Mouse (Mus musculus) c-Kit-positive CD71-positive TER-119-positive erythroid progenitor cells, embryonic 14.5 days (primary cell): Measurements from ENCODE around the gene Rsf1.

ENCODE experiments used
- DNase-seq: peaks from one replicate; pipeline ENCODE4 v3.0.0-alpha.2; 2013; ENCODE audit warnings: low spot score

The Rsf1 gene

DNA sequence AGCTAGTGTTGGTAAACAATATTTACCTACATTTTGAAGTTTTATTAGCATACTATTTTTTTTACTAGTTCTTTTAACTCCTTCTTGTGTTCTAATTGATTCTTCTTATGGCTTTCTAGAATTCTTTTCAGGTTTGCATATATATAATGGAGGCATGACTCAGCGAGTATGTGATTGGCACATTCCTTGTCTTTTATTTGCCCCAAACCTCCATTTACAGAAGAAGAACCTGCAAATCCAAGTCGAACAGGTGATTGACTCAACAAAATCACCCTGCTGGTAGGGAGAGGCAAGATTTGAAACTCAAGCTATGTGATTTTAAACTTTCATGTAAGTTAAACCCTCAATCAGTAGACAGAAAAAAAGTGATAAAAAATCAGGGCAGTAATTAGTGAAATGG, 51.6 kb downstream of the Rsf1 start:
- no peak for DNase-seq

DNA sequence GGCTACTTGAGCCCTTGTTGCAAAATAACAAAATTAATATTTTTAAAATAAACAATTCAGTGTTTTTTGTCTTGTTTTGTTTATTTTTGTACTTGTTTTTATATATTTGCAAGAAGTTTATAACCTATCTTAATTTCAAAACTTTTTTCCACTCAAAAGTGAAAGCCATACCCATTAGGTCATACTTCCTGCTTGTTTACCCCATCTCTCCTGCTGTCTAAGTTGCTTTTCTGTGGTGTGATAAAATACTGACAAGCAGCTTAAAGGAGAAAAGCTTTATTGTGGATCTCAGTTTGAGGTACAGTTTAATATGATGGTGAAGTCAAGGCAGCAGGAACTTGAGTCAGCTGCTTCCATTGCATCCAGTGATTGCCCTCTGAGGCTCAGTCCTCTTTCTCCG, 53.2 kb downstream of the Rsf1 start:
- DNase-seq, result no peak

DNA sequence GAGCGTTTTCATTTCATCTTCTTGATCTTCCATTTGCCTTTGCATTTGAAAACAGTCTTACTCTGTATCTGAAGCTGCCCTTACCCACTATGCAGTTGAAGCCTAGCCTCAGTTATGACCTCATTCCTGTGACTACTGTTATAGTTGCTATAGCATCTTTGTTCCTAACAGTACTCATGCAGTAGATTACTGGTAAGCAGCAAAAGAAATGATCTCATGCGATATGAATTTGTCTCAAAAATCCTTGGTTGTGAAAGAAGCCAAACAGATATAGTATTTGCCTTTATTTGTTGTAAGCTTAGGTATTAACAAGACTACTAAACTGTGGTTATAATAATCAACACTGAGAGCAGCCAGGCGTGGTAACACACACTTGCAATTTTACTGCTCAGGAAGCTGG, 65.4 kb downstream of the Rsf1 start:
- no peak for DNase-seq

DNA sequence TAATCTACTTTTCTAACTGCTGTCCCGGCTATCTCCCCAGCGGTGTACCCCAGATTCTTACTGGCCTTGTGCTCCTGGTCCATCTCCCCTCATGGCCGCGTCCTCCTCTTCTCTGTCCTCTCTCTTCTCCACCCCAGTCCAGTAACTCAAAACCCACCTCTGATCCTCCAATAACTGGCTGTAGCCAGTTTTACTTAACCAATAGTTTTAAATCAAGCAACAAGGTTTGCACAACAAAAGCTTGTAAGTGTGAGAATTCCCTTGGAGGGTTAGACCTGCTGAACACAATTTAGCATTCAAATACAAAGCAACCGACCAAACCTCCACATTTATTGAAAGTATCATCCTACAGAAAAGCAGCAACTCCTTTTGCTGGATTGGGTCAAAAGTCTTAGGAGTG, 68.0 kb downstream of the Rsf1 start:
- no peak for DNase-seq

DNA sequence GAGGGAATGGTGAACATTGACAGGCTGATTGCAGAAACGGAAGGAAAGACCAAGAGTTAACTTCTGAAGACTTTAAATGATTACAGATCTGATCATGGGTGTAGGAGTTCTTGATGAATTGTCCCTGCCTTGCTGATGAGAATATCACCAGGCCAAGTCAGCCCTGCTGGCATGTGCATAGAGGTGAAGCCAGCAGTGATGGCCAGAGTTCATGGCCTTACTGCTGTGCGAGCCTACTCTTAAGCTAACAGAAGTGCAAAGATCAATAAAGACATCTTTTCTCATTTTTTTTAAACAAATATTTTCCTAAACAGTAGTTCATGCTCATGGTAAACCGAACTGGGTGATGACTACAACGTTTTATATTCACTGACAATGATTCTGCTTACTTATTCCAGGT, 71.0 kb downstream of the Rsf1 start:
- no peak for DNase-seq

DNA sequence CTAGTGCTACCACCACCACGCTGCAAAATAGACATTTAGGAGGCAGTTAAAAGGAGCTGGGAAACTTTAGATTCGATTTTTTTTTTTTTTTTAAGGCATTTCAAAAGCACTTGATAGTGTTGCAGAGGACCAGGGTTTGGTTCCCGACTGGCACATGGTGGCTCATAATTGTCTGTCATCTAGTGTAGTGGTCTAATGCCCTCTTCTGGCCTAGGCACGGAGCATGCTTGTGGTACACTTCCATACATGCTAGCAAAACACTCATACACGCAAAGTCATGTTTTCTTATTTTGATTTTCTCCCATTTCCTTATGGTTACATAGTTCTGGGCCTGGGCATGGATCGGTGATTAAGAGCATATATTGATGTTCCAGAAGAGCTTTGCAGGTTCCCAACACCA, 76.5 kb downstream of the Rsf1 start:
- DNase-seq, result no peak

DNA sequence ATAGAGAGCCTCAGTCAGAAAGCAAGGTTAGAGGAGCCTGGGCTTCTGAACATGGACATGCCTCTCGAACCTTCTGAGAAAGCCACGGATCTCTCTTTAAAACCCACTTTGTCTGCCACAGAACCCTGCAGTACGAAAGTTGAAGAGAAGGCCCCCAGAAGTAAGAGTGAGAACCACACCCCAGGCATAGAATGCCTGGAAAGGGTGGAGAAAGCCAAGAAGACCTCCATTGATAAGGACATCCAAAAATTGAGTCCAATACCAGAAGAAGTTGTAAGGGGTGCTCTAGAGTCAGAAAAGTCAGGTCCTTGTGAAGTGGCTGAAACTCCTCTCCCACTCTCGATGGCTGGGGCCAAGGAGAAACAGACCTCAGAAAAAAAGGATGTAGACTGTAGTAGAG, 81.9 kb downstream of the Rsf1 start:
- DNase-seq, result peak; percentile 15

DNA sequence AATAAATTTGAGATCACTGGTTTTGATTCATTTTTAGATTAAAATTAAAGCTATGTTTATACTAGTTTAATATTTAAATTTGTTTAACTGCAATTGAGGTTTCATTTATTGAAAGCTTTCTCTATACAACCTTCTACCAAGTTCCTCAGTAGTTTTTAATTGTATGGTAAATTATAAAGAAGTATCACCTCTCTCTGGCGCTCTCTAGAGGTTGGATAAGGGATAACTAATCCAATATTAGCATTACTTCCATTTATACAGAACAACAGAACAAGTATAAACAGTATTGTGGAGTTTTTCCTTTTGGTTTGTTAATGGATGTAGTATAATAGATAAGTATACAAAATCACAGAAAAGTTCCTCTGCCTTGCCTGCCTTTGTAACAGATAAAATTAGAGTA, 99.5 kb downstream of the Rsf1 start:
- DNase-seq, result peak; percentile 47

DNA sequence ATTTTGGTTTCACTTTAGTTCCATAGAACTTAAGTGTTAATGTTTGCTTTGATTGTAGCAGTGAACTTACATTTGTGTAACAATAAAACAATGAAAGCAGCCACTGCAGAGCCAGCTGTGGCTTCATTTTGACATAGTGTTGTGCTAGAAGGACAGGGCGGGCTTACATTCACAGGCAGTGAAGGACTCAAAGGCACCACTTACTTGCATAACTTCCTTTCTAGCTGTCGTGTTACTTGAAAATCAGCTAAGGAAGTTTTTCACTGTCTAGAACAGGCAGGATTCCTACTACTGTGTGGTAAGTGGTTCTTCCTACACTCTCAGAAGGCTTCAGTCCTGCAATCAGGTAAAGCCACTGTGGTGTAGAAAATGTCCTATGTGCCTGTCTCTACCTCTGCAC, 108.1 kb downstream of the Rsf1 start:
- DNase-seq, result no peak

DNA sequence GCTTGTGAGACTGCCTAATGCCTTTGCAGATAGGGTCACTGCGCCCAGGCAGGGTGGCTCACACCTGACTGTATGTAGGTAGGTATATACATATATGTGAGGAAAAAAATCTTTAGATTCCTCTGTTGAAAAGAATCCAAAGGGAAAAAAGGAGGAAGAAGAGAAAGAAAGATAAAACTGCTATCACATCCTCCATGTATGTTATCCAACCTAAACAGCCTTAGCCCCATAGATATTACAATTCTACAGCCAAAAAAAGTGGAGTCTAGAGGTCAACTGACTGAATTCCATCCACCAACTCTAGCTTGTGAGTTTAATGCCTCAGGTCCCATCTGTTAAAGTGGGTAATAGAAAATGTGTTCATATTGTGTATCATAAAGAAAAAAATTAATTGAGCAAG, 115.8 kb downstream of the Rsf1 start:
- DNase-seq, result no peak

DNA sequence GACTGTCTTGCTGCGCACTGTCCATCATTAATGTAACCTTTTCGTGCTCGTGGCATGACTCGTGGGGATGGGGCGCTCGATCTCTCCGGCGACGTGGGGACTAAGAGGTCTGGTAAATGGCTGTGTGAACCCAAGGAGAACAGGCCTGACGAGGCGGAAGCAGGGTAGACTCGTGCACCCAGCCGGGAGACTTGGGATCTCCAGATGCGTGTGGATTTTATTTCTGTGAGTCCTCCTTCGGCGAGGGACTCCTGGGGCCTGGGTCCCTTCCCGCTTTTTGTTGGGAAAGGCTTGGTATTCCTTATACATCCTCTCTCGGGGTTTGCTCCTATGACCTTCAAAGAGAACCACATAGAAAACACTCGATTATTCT, 116.4 kb downstream of the Rsf1 start:
- DNase-seq, result no peak

DNA sequence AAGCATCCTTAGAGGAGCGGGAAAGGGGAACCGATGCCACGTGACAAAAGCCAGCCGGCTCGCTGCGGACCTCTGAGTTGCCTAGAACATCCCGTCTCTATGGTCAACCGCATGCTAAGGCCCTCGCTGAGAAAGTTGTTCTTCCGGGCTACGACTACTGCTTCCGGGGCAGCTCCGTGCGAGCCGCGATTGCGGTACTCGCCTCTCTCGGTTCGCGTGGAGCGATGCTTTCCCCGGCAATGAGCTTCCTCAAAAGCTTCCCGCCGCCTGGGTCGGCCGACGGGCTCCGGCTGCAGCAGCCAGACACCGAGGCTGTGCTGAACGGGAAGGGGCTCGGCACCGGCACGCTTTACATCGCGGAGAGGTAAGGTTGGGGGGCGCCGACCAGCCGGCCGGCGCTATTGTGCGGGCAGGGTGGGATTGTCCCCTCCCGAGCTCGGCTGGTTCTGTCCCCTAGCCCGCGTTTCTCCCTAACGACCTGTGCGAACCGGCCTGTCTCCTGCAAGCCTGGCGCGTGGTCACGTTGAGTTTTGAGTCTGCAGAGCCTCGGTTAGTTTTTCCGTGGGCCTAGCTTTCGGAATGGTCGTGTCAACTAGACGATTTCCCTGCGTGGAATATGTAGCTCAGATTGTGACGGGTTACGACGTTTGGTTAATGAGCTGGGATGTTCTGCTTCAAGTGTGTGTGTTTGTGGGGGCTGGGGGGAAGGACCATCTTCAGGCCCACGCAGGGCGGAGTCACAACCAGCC, 117.0 kb downstream of the Rsf1 start, which contains the start of gene Clns1a:
Gene Clns1a, plus strand, starts transcription at position 129 of the 749 bp plus-strand sequence.
- DNase-seq, result peak; percentile 86

DNA sequence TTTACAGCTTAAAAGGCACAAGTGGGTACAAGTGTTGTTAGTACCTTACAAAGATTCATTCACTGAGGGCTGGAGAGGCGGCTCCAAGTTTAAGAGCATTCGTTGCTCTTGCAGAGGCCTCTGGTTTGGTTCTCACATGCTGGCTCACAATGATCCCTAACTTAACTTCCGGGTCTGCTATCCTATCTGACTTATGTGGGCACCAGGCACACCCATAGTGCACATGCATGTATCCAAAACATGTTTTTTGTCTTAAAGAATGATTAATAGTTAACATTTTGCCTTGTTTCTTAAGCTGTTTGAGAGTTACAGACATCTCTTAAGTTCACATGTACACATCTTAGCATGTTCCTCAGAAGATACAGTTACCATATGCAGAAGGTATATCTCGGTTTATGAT, 120.5 kb downstream of the Rsf1 start:
- DNase-seq, result no peak

DNA sequence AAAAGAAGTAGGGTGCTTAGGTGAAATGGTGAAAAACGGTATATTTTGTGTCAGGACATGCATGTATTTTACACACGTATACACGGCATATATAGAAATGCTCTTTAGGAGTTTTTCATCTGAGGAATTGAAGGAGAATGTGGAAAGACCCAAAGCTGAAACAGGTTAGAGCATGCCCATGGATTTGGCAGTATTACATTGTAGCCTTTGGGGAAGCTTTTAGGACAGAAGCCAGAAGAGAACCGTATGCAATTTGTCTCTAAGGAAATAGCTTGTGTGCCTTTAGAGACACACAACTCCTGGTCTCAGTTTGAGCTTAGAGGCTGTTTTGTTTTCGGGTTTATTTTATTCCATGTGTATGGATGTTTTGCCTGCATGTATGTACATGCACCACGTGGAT, 121.4 kb downstream of the Rsf1 start:
- no peak for DNase-seq

DNA sequence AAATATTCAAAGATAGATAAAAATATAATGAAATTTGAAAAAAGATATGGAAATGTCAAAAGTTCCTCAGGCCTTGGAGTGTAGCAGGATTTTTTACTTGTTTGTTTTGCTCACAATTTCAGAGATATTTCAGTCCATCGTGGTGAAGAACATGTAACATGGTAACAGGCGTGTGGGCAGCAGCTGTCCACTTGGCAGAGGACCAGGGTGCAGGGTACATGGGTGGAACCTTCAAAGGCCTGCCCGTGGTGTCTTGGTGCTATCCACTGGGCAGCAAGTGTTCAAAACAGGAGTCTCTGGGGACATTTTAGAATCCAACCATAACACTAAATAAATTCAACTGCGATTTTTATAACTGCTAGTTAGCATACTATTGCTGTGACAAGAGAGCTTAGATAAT, 127.4 kb downstream of the Rsf1 start:
- no peak for DNase-seq

DNA sequence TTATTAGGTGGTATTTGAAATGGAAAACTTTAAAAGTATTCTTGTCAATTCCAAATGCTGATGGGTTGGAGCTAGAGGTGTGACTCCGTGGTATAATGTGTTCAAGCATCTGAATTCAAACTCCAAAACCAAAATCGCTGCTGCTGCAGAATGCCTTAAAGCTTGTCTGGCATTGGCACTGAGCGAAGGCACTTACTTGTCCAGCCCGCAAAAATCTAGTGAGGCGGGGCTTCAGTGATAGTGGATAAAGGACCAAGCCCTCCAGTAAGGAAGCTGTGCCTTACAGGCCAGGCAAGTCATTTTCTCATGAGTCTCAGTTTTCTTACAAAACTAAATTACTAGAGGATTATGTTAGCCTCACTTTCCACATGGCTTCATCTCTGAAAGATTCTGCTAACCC, 128.1 kb downstream of the Rsf1 start:
- DNase-seq, result no peak

DNA sequence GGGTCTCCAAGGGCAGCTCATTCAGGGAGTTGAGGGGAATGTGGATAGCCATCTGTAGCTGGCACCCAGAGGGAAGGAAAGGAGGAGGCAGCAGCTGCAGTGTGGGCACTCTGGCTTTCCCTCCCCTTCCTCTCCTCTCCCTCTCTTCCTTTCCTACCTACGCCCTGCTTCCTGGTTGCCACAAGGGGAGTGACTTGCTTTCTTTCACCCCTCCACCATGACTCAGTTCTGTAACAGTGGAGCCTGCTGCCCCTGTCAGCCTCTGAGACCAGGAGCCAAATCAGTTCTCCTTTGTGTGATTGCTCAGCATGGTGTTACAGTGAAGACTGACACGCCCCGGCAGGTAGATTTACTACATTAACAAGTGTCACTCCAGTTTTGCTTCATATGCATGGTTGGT, 129.5 kb downstream of the Rsf1 start:
- no peak for DNase-seq

DNA sequence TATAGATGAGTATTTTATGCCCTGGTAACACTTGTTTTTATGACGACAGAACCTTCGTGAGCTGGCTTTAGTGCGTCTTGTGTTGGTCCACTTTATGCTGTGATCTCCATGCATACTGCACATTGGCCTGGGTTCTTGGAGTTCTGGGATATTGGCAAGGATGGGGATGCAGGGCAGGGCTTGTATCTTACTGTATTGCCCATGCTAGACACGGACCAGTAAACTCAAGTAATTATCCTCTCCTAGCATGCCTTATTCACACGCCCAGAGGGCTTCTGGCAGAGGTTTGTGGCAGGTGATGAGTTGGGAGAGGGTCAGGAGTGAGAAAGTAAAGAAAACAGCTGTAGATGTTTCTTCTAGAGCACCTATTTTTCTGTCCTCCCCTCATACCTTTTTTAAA, 135.0 kb downstream of the Rsf1 start:
- DNase-seq, result no peak

DNA sequence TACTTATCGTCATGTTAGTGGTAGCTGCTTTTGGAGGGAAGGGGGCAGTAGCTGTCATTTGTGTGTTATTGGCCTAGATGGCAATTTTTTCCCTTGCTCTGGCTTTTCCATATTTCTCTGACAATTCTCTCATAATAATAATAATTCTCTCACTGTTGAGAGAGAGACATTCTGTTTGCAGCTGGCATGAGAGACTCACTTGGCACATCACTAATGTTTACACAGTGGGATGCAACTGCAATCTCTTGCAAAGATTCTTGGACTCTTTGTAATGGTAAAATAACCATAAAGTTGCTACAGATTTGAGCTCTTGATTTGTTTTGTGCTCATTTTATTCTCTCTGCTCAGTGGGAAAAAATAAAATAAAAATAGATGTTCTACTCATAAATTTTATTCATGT, 137.6 kb downstream of the Rsf1 start:
- DNase-seq, result no peak

DNA sequence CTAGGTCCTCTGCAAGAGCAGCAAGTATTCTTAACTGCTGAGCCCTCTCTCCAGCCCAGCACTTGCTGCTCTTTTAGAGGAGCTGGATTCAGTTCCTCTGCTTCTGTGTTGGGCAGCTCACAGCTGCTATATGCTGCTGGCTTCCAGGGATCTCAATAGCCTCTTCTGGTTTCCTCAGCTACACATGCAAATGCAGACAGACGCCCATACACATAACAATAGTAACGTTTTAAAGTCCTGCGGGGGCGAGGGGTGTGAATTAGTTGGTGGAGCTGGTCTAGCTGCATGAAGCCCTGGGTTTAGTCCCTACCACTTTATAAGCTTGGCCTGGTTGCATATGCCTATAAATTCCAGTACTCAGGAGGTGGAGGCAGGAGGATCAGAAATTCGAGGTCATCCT, 139.4 kb downstream of the Rsf1 start:
- no peak for DNase-seq

DNA sequence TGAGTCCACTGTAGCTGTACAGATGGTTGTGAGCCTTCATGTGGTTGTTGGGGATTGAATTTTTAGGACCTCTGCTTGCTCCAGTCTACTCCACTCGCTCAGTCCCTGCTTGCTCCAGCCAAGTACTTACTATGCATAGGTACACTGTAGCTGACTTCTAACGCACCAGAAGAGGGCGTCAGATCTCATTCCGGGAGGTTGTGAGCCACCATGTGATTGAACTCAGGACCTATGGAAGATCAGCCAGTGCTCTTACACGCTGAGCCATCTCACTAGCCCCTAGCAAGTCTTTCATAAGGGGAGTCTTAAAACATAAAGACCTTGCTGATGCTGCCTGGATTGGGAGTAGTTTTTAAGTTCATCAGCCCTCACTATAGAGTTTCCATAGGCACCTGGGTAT, 140.4 kb downstream of the Rsf1 start:
- no peak for DNase-seq

DNA sequence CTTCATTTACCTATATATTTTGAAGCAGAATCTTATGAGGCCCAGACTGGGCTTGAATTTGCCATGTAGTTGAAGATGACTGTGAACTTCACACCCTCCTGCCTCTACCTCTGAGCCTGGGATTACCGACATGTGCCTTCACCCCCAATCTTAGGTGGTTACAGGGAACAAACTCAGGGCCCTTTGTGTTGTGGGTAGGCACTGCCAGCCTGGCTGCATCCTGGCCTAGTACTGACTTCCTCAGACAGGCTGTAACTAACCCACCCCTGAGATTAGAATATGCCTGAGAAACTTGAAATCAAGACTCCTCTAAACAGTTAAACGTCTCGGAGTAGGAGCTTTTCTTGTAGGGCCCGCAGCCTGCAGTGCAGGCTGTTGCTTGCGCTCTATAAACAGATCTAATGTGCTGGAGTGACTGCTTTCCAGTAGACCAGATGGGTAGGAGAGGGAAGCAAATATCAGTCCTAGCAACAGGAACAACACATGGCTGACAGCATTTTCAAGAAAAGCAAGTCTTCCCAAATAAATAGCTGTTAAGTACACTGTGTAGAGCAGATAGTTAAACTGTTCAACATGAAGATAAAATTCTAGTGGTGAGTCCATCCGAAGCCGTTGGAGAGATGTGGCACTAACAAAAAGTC, 142.7 kb downstream of the Rsf1 start:
- no peak for DNase-seq

DNA sequence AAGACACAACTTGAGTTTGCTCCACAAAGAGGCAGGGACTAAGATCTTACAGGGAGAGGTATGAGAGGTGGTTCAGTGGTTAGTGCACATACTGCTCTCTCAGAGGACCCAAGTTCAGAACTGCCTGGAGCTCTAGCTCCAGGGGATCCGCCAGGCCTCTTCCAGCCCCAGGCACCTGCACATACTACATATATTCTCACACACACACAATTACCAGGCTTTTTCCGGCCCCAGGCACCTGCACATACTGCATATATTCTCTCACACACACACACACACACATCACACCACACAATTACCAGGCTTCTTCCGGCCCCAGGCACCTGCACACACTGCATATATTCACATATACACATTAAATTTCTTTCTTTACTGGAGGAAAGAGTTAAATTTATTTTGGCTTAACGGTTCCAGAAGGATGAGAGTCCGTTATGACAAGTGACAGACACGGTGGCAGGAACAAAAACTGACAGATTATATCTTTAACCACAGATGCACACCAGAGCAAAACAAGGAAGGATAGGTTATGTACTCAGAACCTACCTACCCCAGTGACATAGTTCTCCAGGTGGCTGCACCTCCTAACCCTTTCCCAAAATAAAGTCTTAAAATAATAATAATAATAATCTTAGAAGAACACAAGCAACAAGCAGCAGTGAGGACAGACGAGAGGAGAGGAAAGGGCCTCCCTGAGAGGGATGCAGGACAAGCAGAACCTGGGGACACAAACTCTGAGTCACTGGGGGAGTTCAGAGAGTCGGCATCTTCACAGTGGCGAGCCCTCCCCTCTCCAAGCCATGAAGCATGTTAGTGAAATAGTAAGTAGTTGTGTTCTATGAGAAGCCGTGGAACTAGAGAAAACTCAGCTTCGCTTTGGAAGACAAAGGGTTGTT, 144.2 kb downstream of the Rsf1 start:
- DNase-seq, result no peak
